Mouse (Mus musculus): ENCODE results near the gene Cdh7.

DNA sequence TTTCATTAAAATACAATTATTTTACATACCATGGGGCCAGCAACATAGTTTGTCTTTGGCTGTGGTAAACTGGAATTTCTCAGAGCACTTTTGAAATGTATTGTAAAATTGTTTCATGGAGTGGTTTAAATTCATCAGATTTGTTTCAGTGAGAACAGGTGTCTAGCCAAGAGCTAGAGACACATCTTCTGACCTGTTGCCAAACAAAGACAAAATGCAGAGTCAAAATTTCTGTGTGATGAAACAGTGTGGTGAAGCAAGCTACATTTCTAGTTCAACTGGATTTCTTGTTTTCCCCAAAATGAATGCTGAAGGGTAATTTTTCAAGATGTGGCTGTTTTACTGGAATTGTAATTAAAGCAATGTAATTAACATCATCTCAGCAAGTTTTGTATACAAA is 22.2 kb downstream of the Cdh7 start:
- TF ChIP-seq CTCF (IDR thresholded peaks at IDR 0.05 in 2 of 3, conservative IDR thresholded peaks at IDR 0.05 in 1 of 3; ENCODE audit: control insufficient read depth in 1 of 3, insufficient read depth in 1 of 3, low read depth in 2 of 3, low read length in 3 of 3, poor library complexity in 1 of 3, severe bottlenecking in 1 of 3) (no peak), POLR2A (IDR thresholded peaks at IDR 0.05; ENCODE audit: control insufficient read depth in 1 of 2, insufficient read depth in 1 of 2, low read depth in 1 of 2, low read length in 2 of 2, poor library complexity in 1 of 2) (no peak), USF1 (IDR thresholded peaks at IDR 0.05; ENCODE audit: low read depth, low read length) (no peak), EP300 (IDR thresholded peaks at IDR 0.05; ENCODE audit: low read depth in 1 of 2, low read length in 2 of 2) (no peak), ZNF384 (IDR thresholded peaks at IDR 0.05; ENCODE audit: low read depth, low read length) (no peak), POLR2AphosphoS2 (IDR thresholded peaks at IDR 0.05; ENCODE audit: low read length) (no peak), MAX (IDR thresholded peaks at IDR 0.05; ENCODE audit: low read length) (no peak), ZC3H11A (IDR thresholded peaks at IDR 0.05; ENCODE audit: low read depth, low read length) (no peak), CHD2 (IDR thresholded peaks at IDR 0.05; ENCODE audit: low read length) (no peak)

Measured in MEL (cell line).